Mouse (Mus musculus): ENCODE results near the gene Acy3. TPM values are rescaled to one million over a fixed set of nuclear protein-coding genes. Genes with fewer than 3 reads are reported as not detected.
"Not testable (repeated sequence)": the region's sequence is repeated elsewhere in the genome, so short reads cannot be mapped to it uniquely, and the experiment has no call there.

Gene Acy3
- 5.6 and 5.8 TPM in 2 replicates for polyA plus RNA-seq (2012; rRNA removed)

DNA sequence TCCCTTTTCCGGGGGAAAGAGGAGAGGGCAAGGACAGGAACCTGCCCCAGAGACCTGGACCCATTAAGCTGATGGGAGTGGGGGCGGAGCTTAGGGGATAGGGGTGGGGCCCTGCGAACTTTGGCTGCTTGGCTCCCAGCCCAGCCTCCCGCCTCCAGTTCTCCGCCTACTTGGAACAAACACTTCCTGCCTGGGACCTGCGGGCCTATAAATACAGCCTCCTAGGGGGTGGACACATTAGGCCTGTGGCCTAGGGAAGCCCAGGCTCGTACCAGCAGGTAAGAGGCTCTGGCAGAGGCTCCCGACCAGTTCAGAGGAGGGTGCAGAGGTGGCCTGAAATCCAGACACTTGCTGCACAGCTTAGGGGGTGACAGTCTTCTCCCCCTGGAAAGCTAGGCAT is at the start of gene Acy3:
Gene Acy3 (plus strand): TSS at position 237 of the 400 bp plus-strand sequence.
- DNase-seq (ENCODE audit: extremely low spot score in 1 of 2, low spot score in 1 of 2), result peak in 1 of 2 experiments; percentile 73

DNA sequence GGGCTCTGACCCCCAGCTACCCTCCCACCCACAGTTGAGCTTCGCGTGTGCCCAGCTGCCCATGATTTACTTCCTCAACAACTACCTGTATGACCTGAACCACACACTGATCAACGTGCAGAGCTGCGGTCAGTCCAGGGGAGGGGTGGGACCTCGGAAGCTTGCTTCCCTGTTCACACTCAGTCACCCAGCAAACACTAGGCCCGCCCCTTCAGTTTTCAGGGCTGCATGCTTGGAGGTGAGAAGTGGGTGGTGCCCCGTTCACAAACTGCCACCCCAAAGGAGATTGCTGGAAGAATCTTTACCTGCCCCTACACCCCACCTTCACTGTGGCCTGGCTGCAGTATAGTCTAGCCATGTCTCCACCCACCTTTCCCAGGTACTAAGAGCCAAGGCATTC is 44.1 kb upstream of the Acy3 start:
- no peak for DNase-seq (ENCODE audit: extremely low spot score in 1 of 2, low spot score in 1 of 2)

DNA sequence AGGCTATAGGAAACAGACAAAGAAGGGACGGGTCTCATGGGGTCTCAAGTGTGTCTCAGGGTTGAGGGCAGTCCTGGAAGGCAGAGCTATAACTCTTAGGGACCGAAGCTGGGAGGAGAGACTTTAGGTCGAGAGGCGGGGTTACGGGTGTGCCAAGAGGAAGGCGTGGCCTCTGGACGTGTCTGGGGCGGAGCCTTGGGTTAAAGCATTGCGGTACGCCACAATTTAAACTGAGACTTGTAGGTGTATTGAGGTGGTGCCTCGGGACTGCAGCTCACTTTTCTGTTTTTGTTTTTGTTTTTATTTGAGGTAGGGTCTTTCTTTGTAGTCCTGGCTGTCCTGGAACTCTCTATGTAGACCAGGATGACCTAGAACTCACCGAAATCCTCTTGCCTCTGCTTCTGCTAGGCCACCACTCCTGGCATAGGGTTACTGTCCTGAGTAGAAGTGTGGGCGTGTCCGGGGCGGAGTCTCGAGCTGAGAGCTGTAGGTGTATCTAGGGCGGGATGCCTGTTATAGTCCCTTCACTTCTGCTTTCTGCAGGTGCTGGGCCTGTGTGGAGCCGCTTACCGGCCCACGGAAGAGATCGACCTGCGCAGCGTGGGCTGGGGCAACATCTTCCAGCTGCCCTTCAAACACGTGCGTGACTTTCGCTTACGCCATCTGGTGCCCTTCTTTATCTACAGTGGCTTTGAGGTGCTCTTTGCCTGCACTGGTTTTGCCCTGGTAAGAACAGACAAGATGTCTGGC is 43.2 kb upstream of the Acy3 start:
- no peak for DNase-seq (ENCODE audit: extremely low spot score in 1 of 2, low spot score in 1 of 2)

DNA sequence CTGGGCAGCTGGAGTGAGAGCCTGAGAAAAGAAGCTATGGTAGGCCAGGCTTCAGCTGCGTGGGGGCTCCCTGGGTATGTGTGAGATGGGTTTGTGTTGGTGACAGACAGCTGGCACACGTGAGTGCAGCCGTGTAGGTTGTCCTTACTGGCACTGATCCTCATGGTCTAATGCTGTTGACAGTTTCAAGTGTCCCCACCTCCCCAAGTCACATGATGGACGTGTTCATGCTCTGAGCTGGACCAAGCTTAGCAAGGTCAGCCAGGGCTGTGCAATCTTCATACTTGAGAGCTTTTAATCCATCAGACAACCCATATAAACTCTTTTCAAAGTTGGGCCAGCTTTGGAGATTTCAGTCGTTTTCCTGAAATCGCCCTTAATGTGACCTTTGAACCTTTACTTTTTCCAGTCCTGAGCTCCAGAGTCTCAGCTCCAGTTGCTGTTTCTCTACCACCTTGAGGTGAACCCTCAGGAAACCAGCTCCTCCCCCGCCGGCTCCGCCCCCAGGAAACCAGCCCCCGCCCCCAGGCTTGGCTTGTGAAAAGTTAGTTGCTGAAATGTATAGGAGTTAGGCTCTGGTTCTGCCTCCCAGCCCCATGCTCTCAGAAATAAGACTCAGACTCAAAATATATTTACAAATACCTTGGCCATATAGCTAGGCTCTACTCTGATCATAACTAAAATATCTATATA is 40.4 kb upstream of the Acy3 start:
- no peak for DNase-seq (ENCODE audit: extremely low spot score in 1 of 2, low spot score in 1 of 2)

DNA sequence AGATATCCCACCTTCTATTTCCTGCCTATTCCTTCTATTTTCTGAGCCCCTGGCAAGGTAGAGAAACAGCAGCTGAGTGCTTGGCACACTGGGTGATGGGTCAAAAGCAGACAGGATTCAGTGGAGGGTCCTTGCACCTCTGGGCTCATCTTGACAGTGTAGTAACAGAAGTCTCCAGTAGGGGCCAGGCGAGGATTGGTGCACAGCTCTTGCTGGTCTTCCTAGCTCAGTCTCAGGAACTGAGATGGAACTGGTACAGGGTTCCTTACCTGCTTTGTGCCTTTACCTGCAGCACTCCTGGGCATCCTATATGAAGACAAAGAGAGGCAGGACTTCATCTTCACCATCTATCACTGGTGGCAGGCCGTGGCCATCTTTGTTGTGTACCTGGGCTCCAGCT is 39.7 kb upstream of the Acy3 start:
- peak in 1 of 2 experiments; percentile 88 for DNase-seq (ENCODE audit: extremely low spot score in 1 of 2, low spot score in 1 of 2)

DNA sequence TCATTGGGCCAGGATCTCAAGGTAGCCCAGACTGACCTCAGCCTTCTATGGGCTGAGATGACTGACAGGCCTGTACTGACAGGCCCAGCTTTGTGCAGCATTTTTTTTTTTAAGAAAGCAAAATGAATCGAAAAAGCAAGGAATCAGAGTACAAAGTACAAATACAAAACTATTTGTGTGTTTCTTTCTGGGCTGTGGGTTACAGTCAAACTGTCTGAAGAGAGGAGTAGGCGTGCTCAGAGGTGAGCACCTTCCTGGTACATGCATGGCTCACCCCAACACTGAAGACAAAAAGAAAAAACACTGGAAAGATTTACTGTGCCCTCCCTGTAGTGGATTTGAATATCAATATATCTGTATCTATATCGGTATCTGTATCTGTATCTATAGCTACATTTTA is 38.6 kb upstream of the Acy3 start:
- no peak for DNase-seq (ENCODE audit: extremely low spot score in 1 of 2, low spot score in 1 of 2)

DNA sequence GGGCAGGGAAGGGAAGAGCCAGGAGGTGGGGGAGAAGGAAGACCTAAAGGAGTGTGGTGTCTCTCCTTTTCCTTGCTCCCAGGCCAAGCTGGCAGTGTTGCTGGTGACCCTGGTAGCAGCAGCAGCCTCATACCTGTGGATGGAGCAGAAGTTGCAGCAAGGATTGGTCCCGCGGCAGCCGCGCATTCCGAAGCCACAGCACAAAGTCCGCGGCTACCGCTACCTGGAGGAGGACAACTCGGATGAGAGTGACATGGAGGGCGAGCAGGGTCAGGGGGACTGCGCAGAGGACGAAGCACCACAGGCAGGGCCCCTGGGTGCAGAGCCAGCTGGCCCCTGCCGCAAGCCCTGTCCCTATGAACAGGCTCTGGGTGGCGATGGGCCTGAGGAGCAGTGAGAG is 37.8 kb upstream of the Acy3 start:
- DNase-seq (ENCODE audit: extremely low spot score in 1 of 2, low spot score in 1 of 2), result no peak

DNA sequence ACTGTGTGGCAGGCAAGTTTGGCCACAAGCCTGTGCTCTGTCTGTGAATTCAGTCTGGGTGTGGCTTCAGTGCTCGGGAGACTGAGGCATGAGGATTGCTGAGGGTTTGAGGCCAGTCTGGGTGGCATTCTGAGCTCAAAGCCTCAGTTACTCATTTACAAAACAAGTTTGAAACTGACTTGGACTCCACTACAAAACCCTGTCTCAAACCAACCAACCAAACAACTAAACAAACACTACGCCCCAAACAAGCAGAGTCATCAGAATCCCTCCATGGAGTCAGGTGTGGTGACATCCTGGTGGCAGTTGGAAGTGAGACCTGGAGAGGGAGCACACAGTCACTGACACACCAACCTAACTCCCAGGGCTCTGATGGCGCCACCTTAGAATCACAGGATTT is 36.0 kb upstream of the Acy3 start:
- no peak for DNase-seq (ENCODE audit: extremely low spot score in 1 of 2, low spot score in 1 of 2)

DNA sequence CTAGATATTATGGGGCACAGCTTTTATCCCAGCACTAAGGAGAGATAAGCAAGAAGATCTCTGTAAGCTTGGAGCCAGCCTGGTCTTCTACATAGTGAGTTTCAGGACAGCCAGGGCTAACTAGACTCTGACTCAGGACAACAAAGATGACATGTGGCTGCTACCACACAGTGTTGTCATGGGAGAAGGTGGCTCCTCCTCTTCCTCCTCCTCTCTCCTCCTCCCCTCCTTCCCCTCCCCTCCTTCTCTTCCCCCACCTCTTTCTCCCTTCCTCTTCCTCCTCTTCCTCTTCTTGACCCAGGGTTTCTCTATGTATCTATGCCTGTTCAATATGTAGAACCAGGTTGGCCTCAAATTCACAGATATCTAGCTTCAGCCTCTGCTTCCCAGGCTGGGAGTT is 34.9 kb upstream of the Acy3 start:
- no peak for DNase-seq (ENCODE audit: extremely low spot score in 1 of 2, low spot score in 1 of 2)

DNA sequence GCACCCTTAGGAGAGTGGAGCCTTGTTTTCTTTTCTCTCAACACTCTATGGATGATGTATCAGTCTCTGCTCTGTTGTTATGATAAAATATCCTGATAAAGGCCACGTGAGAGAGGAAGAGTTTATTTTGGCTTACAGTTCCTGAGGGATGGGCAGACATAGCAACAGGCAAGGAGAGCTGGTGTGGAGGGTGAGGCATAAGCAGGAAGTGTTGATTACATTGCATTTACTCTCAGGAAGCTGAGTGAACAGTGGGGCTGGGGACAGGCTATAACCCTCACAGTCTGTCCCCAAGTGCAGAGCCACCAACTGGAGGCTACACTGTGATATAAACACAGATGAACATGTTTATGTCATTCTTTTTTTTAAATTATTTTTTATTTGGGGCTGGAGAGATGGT is 34.3 kb upstream of the Acy3 start:
- no peak for DNase-seq (ENCODE audit: extremely low spot score in 1 of 2, low spot score in 1 of 2)

DNA sequence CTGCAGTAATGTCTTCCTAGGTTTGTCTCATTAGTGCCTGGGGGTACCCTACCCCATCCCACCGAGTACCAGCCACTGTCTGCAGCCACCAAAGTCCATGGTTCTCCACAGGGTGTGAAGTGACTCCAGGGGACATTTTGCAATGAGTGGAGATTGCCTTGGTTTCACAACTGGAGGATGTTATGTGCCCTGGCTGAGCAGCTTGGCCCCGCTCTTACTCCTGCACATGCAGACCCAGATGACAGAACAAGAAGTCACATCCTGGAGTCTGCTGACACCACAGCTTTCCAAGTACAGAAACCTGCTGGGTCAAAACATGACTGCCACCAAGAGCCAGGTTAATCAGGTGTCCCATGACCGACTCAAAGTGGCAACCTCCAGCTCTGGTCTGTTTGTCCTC is 31.3 kb upstream of the Acy3 start:
- no peak for DNase-seq (ENCODE audit: extremely low spot score in 1 of 2, low spot score in 1 of 2)

DNA sequence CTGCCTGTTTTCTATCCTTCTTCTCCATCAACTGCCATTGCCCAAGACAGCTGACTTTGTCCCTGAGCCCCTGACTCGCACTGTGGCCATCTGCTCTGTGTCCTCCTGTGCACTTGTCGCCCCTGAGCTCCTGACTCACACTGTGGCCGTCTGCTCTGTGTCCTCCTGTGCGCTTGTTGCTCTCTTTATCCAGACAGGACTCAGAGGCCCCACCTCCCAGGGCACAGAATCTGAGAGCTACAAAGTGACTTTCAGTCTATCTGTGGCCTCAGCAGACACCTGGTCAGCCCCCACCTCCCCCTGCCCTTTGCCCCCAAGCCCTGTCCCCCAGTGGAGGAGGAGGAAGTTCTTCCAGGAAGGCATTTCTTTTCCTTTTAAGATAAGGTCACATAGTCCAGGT is 30.6 kb upstream of the Acy3 start:
- no peak for DNase-seq (ENCODE audit: extremely low spot score in 1 of 2, low spot score in 1 of 2)

DNA sequence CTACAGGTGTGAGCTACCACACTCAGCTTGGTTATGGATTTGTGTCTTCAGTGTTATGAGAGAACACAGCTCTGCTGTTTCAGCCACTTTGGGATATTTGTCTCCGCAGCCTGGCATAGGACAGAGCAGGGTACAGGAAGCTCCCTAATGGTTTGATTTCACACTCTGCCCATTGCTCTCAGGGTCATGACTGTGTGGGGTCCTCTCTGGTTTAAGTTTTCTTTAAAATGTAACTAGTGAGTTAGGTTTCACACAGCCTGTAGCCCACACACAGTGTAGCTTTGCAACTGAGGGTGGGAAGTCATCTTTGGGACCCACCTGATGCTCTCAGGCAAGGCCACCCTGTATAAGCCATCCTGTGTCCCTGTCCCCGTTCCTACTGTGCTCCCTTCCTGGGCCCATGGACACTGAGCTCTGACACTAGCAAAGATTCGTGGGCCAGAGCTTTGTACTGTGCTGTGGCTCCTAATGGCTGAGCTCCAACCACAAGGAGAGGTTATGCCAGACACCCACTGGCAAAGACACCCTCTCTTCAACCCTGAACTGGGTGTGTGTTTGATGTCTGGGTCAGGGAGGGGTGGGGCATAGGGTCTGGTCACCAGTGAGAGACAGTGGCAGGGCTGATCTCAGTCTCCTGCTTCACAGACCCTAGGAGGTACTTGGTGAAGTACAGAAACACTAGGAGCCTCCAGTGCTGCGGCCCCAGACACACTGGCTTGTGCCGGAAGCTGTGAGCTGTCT is 28.9 kb upstream of the Acy3 start:
- not testable (repeated sequence) for DNase-seq (ENCODE audit: extremely low spot score in 1 of 2, low spot score in 1 of 2)

DNA sequence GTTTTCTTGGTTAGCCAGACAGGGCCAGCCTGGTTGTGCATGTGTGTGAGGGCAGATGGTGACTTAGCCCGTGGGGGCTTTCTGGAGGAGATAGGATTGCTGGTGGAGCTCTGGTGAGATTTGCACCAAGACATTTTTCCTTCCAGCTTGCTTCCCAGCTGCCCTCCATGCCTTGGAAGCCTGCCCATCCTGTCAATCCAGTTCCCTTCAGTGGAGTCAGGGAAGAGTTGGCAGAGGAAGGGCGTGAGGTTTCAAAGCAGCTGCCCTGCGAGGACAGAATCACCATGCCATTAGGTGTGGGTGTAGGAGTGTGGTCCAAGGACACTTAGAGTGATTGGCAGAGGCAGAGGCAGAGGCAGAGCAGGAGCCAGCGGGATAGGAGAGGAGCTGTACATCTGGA is 27.9 kb upstream of the Acy3 start, which contains the start of gene Aldh3b3:
Gene Aldh3b3 (plus strand): TSS at position 176 of the 400 bp plus-strand sequence.
- no peak for DNase-seq (ENCODE audit: extremely low spot score in 1 of 2, low spot score in 1 of 2)

DNA sequence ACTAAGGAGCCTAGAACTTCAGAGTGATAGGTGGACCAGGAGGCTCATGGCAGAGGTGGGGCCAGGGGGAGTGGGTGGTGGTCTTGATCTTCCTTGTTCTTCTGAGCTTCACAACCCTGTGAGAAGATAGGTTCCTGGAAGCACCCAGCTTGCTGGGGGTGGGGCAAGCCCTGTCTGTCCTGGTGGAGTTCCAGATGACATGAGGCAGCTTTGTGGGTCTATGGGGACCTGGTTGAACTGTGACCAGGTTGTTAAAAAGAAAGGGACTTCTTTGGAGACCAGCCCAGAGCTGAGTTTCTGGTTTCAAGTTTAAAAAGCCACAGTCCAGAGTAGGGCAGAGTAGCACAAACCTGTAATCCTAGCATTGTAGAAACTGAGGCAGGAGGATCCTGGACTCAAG is 27.3 kb upstream of the Acy3 start:
- DNase-seq (ENCODE audit: extremely low spot score in 1 of 2, low spot score in 1 of 2), result no peak

DNA sequence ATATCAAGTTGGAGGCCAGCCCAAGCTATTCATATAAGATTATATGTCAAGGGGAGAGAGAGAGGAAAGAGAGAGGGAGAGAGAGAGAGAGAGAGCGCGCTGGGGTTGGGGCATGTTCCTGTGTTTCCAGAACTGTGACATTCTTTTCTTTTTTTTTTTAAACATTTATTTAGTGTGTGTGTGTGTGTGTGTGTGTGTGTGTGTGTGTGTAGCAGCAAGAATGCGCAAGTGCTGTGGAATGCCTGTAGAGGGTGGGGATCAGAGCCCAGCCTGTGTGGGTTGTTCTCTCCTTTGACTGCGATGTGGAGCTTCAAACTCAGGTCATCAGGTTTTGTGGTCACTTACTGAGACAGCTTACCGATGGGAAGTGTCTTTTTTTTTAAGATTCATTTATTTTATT is 26.2 kb upstream of the Acy3 start:
- DNase-seq (ENCODE audit: extremely low spot score in 1 of 2, low spot score in 1 of 2), result no peak

DNA sequence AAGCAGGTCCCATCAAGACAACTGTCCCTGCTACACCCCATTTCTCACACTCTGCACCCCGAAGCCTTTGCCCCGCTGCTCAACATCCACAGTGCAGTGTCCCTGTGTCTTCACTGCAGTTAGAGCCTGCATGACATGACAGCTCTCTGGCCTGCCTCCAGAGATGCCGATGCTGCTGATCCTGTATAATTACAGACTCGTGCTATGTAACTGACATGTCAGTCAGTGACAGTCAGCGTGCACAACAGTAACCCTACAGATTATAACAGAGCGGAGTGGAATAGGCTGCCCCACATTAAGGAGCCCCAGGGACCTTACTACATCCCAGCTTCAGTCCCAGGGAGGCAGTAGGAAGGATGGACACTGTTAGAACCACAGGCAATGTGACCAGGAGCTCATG is 24.6 kb upstream of the Acy3 start:
- not testable (repeated sequence) for DNase-seq (ENCODE audit: extremely low spot score in 1 of 2, low spot score in 1 of 2)

DNA sequence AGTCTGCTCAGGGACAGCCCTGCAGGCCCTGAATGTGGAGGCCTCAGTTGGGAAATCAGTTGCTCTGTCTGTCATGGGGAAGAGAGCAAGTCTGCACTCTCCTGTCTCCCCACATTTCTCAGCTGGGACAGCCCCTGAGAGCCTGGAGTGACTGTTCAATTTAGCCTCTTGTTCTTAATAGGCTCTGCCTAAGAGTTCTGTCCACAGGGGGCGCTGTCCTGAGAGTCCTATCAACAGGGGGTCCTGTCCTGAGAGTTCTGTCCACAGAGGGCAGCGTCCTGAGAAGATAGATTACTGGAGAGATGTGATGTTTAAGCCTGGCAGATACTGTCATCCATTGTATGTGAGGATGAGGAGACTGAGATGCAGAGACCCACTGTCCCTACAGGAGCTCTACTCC is 23.9 kb upstream of the Acy3 start:
- DNase-seq (ENCODE audit: extremely low spot score in 1 of 2, low spot score in 1 of 2), result no peak

DNA sequence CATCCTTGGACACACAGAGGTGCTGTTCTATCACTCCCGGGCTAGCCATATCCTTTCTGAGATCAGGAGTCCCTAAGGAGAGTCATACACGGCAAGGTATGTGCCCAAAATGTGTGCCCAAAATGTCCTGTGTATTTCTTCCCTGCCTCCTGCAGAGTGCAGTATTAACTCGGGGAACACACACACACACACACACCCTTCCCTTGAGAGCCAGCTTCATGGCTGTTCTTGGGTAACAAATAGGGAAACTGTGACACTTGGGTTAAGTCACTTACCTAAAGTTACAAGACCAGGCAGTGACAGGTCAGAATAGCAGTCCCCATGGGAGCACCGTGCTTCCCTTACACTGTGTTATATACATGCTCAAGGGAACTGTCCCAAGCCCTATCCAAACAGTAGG is 22.3 kb upstream of the Acy3 start:
- no peak for DNase-seq (ENCODE audit: extremely low spot score in 1 of 2, low spot score in 1 of 2)

DNA sequence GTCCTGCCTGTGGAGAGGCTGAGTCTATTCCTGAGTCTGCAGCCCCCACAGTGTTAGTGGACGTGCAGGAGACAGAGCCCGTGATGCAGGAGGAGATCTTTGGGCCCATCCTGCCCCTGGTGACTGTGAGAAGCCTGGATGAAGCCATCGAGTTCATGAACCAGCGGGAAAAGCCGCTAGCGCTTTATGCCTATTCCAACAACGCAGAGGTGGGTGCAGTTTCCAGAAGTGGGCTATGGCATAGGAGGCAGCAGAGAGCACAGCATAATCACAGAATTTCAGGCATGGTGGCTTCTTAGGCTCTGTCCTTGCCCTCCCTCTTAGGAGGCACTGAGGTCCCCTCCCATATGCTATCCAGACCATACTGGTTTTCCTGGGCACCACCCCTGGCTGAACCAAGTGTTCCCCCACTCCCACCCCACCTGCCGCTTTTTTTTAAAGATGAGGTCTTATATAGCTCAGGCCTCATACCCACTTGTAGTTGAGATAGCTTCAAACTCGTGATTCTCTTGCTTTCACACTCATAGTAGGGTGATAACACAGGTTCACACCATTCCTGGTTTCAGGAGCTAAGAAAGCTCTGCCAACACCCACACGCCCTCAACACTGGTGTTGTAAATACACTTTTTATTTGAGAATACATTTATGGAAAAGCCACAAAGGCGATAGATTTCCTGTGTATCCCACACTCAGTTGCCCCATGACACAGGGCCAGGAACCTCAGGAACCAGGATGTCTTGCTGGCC is 19.9 kb upstream of the Acy3 start:
- DNase-seq (ENCODE audit: extremely low spot score in 1 of 2, low spot score in 1 of 2), result peak; percentile 20 to 47

DNA sequence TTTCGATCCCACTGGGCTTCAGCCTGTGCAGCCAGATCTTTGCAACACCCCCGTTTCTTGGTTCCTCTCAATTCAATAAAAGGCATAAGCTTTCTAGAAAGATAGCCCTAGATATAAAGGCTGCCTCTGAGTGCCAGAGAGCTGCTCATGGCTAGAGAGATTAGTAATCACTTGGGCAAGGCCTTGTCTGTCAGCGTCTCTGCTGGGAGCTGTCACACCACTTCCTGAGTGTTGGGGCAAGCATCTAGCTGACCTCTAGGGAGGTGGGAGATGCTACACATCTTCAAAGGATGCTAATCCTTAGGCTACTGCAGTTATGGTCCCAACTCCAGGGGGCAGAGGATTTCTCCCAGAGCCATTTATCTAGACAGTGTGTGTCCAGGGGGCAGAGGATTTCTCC is 19.1 kb upstream of the Acy3 start:
- DNase-seq (ENCODE audit: extremely low spot score in 1 of 2, low spot score in 1 of 2), result no peak
